Comparison of ENCODE assay signal across 12 mouse cellular contexts in the genomic region with DNA sequence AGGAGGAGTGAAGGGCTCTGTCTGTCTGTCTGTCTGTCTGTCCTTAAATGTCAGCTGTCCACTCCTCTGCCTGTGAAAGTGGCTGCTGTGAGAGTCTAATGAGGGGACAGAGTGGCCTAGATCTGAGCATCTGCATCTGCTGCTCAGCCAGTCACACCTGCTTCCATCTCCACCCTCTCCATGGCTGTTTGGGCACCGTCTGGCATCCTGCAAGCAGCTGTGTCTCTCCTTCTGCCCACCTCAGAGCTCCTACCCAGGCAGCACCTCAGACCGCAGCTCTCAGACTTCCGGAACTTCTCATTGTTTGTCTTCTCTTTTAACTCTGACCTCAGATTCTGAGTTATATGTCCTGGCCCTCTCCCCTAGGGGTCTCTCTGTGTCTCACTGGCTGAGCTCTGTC.
DNase-seq lines count a peak whose midpoint lies in the region; ATAC-seq and TF ChIP-seq lines count a peak whose summit lies in the region.
"Had no signal": no experiment of that assay in that cellular context is flagged by ENCODE, and none has a peak within 500 bp of the region (broad histone marks: within the 10 kb centered on the region; RNA-seq: fewer than 3 reads in every experiment).

No protein-coding gene starts in this region.

- no peaks in the 10 kb centered on the region for H3K27me3 ChIP-seq in intestine, embryonic 14.5 days (replicated peaks; ENCODE audit: control insufficient read depth, insufficient read depth, low read length)
- no peaks in the 10 kb centered on the region for H3K27me3 ChIP-seq in intestine, postnatal 0 days (replicated peaks; ENCODE audit: control insufficient read depth, insufficient read depth, low read length)
- H3K27me3 ChIP-seq in forebrain, postnatal 0 days (ENCODE audit: insufficient read depth, low read length): no peaks in the 10 kb centered on the region
- H3K27me3 ChIP-seq in stomach, embryonic 14.5 days (ENCODE audit: control insufficient read depth, insufficient read depth, low read length): no peaks in the 10 kb centered on the region
- H3K27me3 ChIP-seq: CH12.LX had no signal

- H3K4me1 ChIP-seq in intestine, embryonic 14.5 days (replicated peaks; ENCODE audit: control insufficient read depth, insufficient read depth, low read length): peaks cover 42% of the 10 kb centered on the region
- no peaks in the 10 kb centered on the region for H3K4me1 ChIP-seq in intestine, postnatal 0 days (replicated peaks; ENCODE audit: control insufficient read depth, insufficient read depth, low read length)
- peaks cover 20% of the 10 kb centered on the region for H3K4me1 ChIP-seq in forebrain, postnatal 0 days (ENCODE audit: insufficient read depth)
- peaks cover 34% of the 10 kb centered on the region for H3K4me1 ChIP-seq in stomach, embryonic 14.5 days (ENCODE audit: control insufficient read depth, insufficient read depth, low read length)

- H3K4me2 ChIP-seq in intestine, embryonic 14.5 days (ENCODE audit: low read length): no peak overlapping the region
- no peak overlapping the region for H3K4me2 ChIP-seq in intestine, postnatal 0 days (replicated peaks; ENCODE audit: low read depth)
- H3K4me2 ChIP-seq in forebrain, postnatal 0 days (ENCODE audit: low read depth): no peak overlapping the region
- no peak overlapping the region for H3K4me2 ChIP-seq in stomach, embryonic 14.5 days (replicated peaks; ENCODE audit: low read depth, low read length)

- H3K27ac ChIP-seq in intestine, embryonic 14.5 days (ENCODE audit: low read depth): peak overlapping the region; percentile 62; the same call in 1 of the 2 replicates
- H3K27ac ChIP-seq in intestine, postnatal 0 days (ENCODE audit: low read depth, low read length): no peak overlapping the region
- 0 out of 2 replicates have a peak overlapping the region, but pooled peaks have one; percentile 15 for H3K27ac ChIP-seq in forebrain, postnatal 0 days (ENCODE audit: low read depth, low read length)
- peak overlapping the region; percentile 80; the same call in 1 of the 2 replicates for H3K27ac ChIP-seq in stomach, embryonic 14.5 days (ENCODE audit: low read length)
- H3K27ac ChIP-seq: left cerebral cortex, adult 2 months had no signal

- no peak for DNase-seq in intestine, embryonic 14.5 days (ENCODE audit: low spot score)
- DNase-seq in brain, embryonic 14.5 days (ENCODE audit: low read depth): peak; percentile 70
- DNase-seq in forebrain, postnatal 0 days: no peak
- no peak for DNase-seq in cerebellum, adult 8-10 months
- no peak for DNase-seq in heart, postnatal 14 days
- DNase-seq in cerebellum, adult 9-11 months: no peak
- DNase-seq: kidney, adult 11 months; lung, postnatal 4 days had no signal

- 38% methylated on average over 3 of the region's 3 CpGs for WGBS in intestine, embryonic 14.5 days
- 57% methylated on average over 3 of the region's 3 CpGs for WGBS in intestine, postnatal 0 days
- 38% methylated on average over 3 of the region's 3 CpGs for WGBS in forebrain, postnatal 0 days
- 39% methylated on average over 3 of the region's 3 CpGs for WGBS in stomach, embryonic 14.5 days

- no peak overlapping the region for H3K4me3 ChIP-seq in intestine, embryonic 14.5 days (ENCODE audit: low read depth, low read length)
- no peak overlapping the region for H3K4me3 ChIP-seq in intestine, postnatal 0 days (ENCODE audit: low read depth, low read length)
- no peak overlapping the region for H3K4me3 ChIP-seq in forebrain, postnatal 0 days (ENCODE audit: low read depth, low read length)
- no peak overlapping the region for H3K4me3 ChIP-seq in stomach, embryonic 14.5 days (ENCODE audit: low read depth, low read length)
- H3K4me3 ChIP-seq: left cerebral cortex, adult 2 months had no signal

- no peaks in the 10 kb centered on the region for H3K36me3 ChIP-seq in intestine, embryonic 14.5 days (ENCODE audit: control insufficient read depth, insufficient read depth, low read length)
- H3K36me3 ChIP-seq in intestine, postnatal 0 days (ENCODE audit: control insufficient read depth, insufficient read depth): no peaks in the 10 kb centered on the region
- no peaks in the 10 kb centered on the region for H3K36me3 ChIP-seq in forebrain, postnatal 0 days (ENCODE audit: insufficient read depth)
- H3K36me3 ChIP-seq in stomach, embryonic 14.5 days (ENCODE audit: control insufficient read depth, insufficient read depth, low read length): no peaks in the 10 kb centered on the region

- H3K9me3 ChIP-seq in intestine, embryonic 14.5 days (ENCODE audit: control insufficient read depth, low read length): no peaks in the 10 kb centered on the region
- no peaks in the 10 kb centered on the region for H3K9me3 ChIP-seq in intestine, postnatal 0 days (ENCODE audit: control insufficient read depth)
- H3K9me3 ChIP-seq in forebrain, postnatal 0 days (ENCODE audit: low read length): no peaks in the 10 kb centered on the region
- H3K9me3 ChIP-seq in stomach, embryonic 14.5 days (ENCODE audit: control insufficient read depth, low read depth, low read length): no peaks in the 10 kb centered on the region

- H3K9ac ChIP-seq in intestine, embryonic 14.5 days (ENCODE audit: low read length): no peak overlapping the region
- no peak overlapping the region for H3K9ac ChIP-seq in intestine, postnatal 0 days (ENCODE audit: low read depth, low read length)
- H3K9ac ChIP-seq in forebrain, postnatal 0 days: no peak overlapping the region
- no peak overlapping the region for H3K9ac ChIP-seq in stomach, embryonic 14.5 days (replicated peaks; ENCODE audit: low read depth, low read length)

- ATAC-seq in intestine, embryonic 14.5 days (replicated peaks; ENCODE audit: low FRiP score, low TSS enrichment, low read depth): no peak
- no peak for ATAC-seq in intestine, postnatal 0 days
- ATAC-seq in forebrain, postnatal 0 days: no peak
- no peak for ATAC-seq in stomach, embryonic 14.5 days (ENCODE audit: insufficient number of reproducible peaks, insufficient read depth, low FRiP score, low read depth)

- TF ChIP-seq CTCF in intestine, postnatal 0 days (IDR thresholded peaks at IDR 0.05; ENCODE audit: low read depth): no peak
- no peak for TF ChIP-seq CTCF in brain, embryonic 14.5 days (IDR thresholded peaks at IDR 0.05; ENCODE audit: borderline replicate concordance, extremely low read depth, insufficient read depth, insufficient read length)
- TF ChIP-seq CTCF in forebrain, postnatal 0 days (IDR thresholded peaks at IDR 0.05; ENCODE audit: low read depth): no peak

- no peak for TF ChIP-seq POLR2A in brain, embryonic 14.5 days (IDR thresholded peaks at IDR 0.05; ENCODE audit: borderline replicate concordance, extremely low read depth, insufficient read depth, insufficient read length, poor library complexity, severe bottlenecking)

- intact Hi-C loops in heart, postnatal 14 days (cut with DNase I): loop anchor here (10.0 kb wide), 1 partner anchor 478 kb away; the partner anchor contains the start of gene Mn1
